Mouse (Mus musculus) gastrocnemius, postnatal 36 days (tissue): Measurements from ENCODE around the gene Nfia. TPM values are rescaled to one million over a fixed set of nuclear protein-coding genes. Genes with fewer than 3 reads are reported as not detected.

Experiments used
- DNase-seq, 2 experiments: peaks; one replicate each; pipeline ENCODE4 v3.0.0; 2022
- intact Hi-C: fragments of 180-260 bp; cut with DNase I; formaldehyde crosslinking; loops from one replicate; pipeline ENCODE4 v1.15.1; 2025
- total RNA-seq, 2 experiments: library from RNA; stranded (reverse); gene quantifications; 2 replicates each; pipeline ENCODE4 v1.2.3; 2021

Gene Nfia
- total RNA-seq, 2 experiments from 2014 or later = 56.2 to 61.5 TPM

DNA sequence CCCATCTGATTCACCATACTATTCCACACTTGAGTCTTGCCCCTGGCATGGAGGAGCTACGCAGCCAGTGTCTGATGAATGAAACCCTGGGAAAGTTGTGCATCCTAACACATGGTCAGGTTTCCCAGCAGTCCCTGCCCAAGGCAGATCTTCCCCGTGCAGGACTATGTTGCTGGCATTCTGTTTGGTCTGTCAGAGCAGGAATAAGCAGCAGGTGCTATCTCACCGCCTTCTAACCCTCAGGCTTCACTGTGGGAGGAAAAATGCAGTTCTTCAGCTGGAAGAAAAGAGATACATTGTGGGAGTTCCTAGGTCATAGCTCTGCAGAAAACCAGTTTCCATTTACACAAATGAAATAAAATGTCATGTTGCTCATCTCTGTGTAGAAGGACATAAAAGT lies 247.3 kb downstream of the Nfia start:
- intact Hi-C loops = no loop called here
- no peak for DNase-seq

DNA sequence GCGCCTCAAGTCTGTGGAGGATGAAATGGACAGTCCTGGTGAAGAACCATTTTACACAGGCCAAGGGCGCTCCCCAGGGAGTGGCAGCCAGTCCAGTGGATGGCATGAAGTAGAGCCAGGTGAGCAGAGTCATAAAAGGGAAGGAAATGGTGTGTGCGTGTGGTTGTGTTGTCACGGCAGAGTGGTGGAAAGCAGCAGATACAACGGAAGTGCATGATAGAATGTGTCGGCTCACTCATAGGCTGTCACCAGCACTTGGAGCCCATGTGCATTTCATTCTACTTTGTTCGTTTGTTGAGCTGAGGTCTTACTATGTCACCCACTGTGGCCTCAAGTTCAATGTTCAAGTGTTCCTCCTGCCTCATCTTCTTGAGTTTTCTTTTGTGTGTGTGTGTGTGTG lies 248.3 kb downstream of the Nfia start:
- DNase-seq = no peak
- intact Hi-C loops = no loop called here

DNA sequence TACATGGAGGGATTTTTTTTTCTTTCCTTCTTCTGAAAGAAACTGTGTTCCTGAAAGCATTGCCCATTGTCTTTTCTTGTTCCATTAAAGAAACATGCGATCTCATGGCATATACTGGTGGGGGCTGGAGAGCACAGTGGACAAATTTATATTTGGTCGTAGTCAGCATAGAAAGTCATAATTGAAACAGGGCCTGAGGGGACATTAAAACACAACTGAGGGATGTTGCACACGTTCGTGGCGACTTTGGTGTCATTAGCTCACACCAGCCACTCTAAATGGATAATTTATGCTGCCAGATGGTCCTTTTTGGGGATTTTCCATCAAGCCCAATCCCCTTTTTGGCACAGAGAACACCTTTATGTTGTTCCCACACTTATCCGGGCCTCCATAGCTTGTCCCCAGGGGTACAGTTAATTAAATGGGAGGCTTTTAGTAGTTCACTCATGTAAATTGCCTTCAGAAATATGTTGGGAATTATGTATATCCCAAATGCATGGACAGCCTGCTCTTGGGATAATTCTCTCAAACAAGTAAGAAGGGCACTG lies 250.8 kb downstream of the Nfia start:
- intact Hi-C loops = no loop called here

GRCm38 (mm10) chr4:98027412-98027811 lies 254.9 kb downstream of the Nfia start:
- DNase-seq = no peak
- intact Hi-C loops = no loop called here

More for the DNA sequence above, 250.8 kb downstream of the Nfia start:
- DNase-seq = no peak

DNA sequence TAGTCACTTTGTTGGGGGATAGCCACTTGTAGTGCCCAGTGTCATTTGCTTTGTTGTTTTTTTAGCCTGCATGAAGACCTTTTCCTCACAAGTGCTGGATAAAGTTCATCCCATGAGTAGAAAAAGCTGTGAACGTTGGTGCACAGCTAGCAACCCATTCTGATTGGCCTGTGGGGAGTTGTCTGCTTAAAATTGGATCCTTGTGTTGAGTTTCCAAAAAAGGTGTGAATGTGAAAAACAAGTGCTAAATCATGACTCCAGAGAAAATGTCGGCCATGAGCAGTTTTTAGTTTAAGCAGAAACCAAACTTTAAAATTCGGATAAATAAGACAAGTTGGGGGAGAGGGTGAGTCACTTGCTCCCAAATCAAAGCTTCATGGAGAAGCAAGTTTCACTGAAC lies 259.3 kb downstream of the Nfia start:
- DNase-seq = no peak

DNA sequence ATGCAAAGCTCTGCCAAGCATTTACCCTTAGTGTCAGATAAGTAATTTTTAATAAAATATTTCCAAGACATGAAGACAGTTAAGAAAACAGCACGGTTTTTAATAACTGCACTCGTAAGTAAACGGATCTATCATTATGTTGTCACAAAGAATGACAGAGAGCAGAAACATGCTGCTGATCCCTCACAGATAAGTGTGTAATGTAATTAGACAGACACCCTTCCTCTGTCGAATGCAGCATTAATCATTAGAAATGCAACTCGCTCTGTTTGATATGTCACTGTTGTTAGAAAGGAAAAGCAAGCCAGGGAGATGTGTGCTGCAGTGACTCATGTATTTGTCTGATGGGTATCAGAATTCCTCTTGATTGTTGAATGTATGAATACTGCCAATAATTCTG lies 259.8 kb downstream of the Nfia start:
- no peak for DNase-seq
- intact Hi-C loops = no loop called here

More for the DNA sequence above, 259.3 kb downstream of the Nfia start:
- intact Hi-C loops = no loop called here

GRCm38 (mm10) chr4:98039095-98039494 lies 266.6 kb downstream of the Nfia start:
- intact Hi-C loops = no loop called here
- no peak for DNase-seq

DNA sequence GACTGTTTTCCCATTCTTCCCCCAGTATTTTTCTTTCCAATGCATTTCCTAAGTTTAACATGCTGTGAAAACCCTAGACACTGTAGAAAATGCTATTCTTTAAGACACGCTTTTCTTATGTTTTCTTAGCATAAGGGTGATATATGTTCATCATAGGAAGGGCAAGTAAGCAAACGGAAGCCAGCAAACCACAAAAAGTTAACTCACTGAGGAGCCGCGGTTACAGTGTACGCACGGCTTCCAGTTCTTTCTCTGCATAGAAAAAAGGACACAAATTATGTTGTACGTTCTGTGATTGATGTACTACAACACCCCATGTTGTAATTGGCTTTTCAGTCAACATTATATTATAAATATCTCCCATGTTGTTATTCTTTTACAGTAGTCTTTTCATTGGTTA lies 267.6 kb downstream of the Nfia start:
- intact Hi-C loops = no loop called here
- DNase-seq = no peak

GRCm38 (mm10) chr4:98044611-98045010 lies 272.1 kb downstream of the Nfia start:
- no peak for DNase-seq
- intact Hi-C loops = no loop called here

GRCm38 (mm10) chr4:98047369-98047768 lies 274.8 kb downstream of the Nfia start:
- intact Hi-C loops = no loop called here
- DNase-seq = no peak

DNA sequence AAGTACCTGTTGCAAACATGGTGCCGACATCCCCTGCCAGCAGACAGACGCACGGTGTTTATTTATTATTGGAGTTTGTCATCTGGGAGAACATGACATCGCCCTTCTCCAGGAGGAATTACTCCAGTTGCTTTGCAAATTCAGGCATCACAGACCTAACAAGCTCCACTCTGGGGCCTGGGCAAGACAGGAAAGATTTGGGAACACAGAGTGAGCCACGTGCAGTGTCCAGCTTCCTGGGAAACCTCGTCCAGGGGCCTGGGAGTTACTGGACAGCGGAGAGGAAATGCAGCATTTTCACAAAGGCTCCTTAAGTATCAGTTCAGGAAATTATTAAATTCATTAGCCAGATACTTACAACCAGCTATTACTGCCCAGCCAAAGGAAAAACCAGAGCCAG lies 277.1 kb downstream of the Nfia start:
- intact Hi-C loops = no loop called here
- peak in 1 of 2 experiments; percentile 12 for DNase-seq

DNA sequence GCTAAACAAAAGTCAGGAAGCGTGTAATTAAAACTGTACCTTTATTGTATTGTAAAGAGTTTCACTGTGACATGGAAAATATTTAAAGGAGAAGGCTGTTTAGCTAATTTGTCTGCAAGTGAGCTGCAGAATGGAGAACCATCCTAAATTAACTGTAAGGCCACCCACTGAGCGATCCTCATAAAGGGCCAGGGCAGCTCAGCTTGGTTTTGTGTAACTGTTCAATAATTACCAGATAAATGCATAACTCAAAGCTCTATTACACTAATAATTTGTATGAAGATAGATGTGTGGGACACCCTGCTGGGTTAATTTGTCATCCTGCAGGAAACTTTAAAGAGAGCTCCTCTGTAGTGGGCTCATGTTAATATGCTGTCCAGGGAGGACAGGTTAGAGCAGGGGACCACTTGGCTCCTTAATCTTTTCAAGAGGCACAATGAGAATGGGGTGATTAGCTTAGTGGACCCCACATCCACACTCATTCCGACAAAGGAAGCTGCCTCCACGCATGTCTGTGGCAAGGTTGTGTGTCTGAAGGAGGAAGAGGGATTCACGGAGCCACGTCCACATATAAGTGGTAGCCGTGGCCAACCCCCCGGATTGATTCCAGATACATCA lies 277.6 kb downstream of the Nfia start:
- intact Hi-C loops = no loop called here
- DNase-seq = no peak

- intact Hi-C loops = no loop called here
- no peak for DNase-seq
These were observed 278.2 kb downstream of the Nfia start for GRCm38 (mm10) chr4:98050781-98051180.

- no peak for DNase-seq
- intact Hi-C loops = no loop called here
These were observed 278.8 kb downstream of the Nfia start for GRCm38 (mm10) chr4:98051326-98051725.

- intact Hi-C loops = loop anchor here (5.0 kb wide), 1 partner anchor 283 kb away; the partner anchor contains the start of gene Nfia
- DNase-seq = no peak
These were observed 282.5 kb downstream of the Nfia start for GRCm38 (mm10) chr4:98055036-98055435.

DNA sequence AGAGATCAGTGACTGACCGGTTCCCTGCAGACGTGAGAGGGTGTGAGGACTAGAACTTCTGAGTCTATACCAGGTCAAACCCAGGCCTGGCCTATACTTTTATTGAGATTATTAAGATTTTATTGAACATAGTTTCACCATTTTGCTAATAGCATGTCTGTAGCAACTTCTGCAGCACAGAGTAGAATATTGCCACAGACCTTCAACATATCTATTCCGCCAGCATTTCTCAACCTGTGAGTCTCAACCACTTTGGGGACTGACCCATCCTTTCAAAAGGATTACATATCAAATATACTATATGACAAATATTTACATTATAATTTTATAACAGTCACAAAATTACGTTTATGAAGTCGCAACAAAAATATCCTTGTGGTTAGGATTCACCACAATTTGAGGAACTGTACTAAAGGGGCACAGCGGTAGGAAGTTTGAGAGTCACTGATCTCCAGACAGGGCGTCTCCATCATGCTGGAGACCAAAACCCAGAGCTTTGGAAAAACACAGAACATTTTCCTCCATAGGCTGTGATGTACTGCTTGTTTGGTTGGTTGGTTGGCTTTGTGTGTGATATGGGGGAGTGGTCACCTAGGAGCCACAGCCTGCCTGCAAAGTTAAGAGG lies 284.0 kb downstream of the Nfia start:
- intact Hi-C loops = loop anchor here (5.0 kb wide), 1 partner anchor 284 kb away; the partner anchor contains the start of gene Nfia
- no peak for DNase-seq

- no peak for DNase-seq
- intact Hi-C loops = loop anchor here (5.0 kb wide), 1 partner anchor 285 kb away; the partner anchor contains the start of gene Nfia
These were observed 284.7 kb downstream of the Nfia start for GRCm38 (mm10) chr4:98057246-98057645.

DNA sequence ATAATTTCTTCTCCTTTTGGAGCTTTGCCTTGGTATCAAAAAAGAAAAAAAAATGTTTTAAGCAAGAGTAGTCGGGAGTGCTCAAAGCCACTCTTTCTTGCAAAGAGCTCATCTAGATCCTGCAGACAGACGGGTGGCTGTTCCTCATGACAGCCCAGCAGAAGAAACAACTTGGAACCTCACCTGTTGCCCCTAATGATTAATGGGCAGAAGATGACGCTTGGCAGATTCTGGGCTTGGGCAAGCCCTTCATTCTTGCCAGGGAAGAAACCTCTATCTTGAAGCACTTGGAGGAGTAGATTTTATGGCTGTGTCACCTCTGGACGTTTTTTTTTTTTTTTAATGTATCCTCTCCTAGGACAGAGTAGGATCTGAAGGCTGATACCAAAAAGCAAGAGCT lies 285.2 kb downstream of the Nfia start:
- no peak for DNase-seq
- intact Hi-C loops = loop anchor here (5.0 kb wide), 1 partner anchor 285 kb away; the partner anchor contains the start of gene Nfia

- DNase-seq = no peak
- intact Hi-C loops = loop anchor here (5.0 kb wide), 1 partner anchor 286 kb away; the partner anchor contains the start of gene Nfia
These were observed 285.6 kb downstream of the Nfia start for GRCm38 (mm10) chr4:98058182-98058581.

- intact Hi-C loops = no loop called here
- DNase-seq = no peak
These were observed 288.1 kb downstream of the Nfia start for GRCm38 (mm10) chr4:98060601-98061000.

DNA sequence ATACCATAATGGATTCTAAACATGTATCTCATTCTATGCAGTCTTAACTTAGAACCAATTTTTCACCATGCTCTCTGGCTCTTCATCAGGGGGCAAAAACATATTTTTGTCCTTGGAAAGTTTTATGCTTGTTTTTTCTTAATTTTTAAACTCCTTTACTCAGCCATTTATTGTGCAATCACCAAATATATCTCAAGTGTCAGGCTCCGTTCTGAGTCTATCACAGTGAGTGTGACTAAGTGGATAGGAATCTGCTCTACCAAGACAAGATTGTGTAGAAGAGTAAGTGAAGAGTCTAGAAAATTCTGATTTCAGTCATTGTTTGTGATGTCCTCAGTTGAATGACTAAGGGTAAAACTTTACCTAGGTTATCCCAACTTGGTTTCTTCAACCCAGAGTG lies 288.6 kb downstream of the Nfia start:
- intact Hi-C loops = no loop called here
- DNase-seq = no peak

- no peak for DNase-seq
- intact Hi-C loops = no loop called here
These were observed 290.7 kb downstream of the Nfia start for GRCm38 (mm10) chr4:98063280-98063679.
